Mouse (Mus musculus) megakaryocyte, embryonic 14.5 days (primary cell): ENCODE results near the gene 5730522E02Rik.

Experiments
- FLI1 ChIP-seq: IDR thresholded peaks from 2 replicates; pipeline ENCODE4 v1.6.1; 2012; ENCODE audit warnings: low read length, inconsistent platforms, mixed read lengths
- GATA1 ChIP-seq: IDR thresholded peaks from 3 replicates; pipeline ENCODE4 v1.6.1; 2012; ENCODE audit warnings: mixed read lengths, low read length, inconsistent platforms, borderline replicate concordance

DNA sequence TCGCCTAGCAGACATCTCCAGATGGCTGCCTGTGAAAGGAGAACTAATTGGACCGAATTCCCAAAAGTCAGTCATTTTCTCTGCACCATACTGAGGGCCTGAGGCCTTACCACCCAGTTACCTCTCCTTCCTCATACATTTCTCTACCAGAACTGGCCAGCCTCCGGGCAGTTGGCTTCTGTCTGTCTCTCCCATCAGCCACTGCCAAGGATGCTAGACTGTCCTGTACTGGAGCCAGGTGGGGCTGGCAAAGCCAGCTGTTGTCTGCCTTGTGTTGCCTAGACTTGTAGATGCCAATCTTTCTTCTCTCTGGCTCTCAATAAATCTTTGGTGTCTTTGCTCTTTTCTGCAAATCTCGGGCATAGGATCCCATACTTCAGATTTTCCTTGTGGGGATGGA lies 500.7 kb downstream of the 5730522E02Rik start:
- TF ChIP-seq GATA1 = no peak
- TF ChIP-seq FLI1 = no peak
